Mouse (Mus musculus): ENCODE data around the gene Slc12a3. TPM values are rescaled to one million over a fixed set of nuclear protein-coding genes. Genes with fewer than 3 reads are reported as not detected.

The Slc12a3 gene
- polyA plus RNA-seq, 1 experiment from 2014 or later, result 0.16 TPM

GRCm38 (mm10) chr8:94292626-94293025 lies 36.4 kb upstream of the Slc12a3 start:
- Histone ChIP-seq H3K27ac (ENCODE audit: low read depth, low read length) (peak overlapping the region; percentile 15; the same call in 1 of the 2 replicates), H3K4me2 (replicated peaks; ENCODE audit: low read depth) (no peak overlapping the region), H3K27me3 (replicated peaks; ENCODE audit: control insufficient read depth, insufficient read depth, low read length) (no peaks in the 10 kb centered on the region), H3K4me3 (ENCODE audit: low read depth, low read length) (no peak overlapping the region), H3K9ac (ENCODE audit: low read depth, low read length) (no peak overlapping the region), H3K4me1 (replicated peaks; ENCODE audit: control insufficient read depth, insufficient read depth, low read length) (no peaks in the 10 kb centered on the region), H3K9me3 (ENCODE audit: control insufficient read depth) (no peaks in the 10 kb centered on the region), H3K36me3 (ENCODE audit: control insufficient read depth, insufficient read depth) (peaks cover 5% of the 10 kb centered on the region; the same call in 1 of the 2 replicates)
- WGBS, result 68% methylated on average over 8 of the region's 8 CpGs
- no peak for ATAC-seq
- TF ChIP-seq CTCF (IDR thresholded peaks at IDR 0.05; ENCODE audit: low read depth), result no peak

DNA sequence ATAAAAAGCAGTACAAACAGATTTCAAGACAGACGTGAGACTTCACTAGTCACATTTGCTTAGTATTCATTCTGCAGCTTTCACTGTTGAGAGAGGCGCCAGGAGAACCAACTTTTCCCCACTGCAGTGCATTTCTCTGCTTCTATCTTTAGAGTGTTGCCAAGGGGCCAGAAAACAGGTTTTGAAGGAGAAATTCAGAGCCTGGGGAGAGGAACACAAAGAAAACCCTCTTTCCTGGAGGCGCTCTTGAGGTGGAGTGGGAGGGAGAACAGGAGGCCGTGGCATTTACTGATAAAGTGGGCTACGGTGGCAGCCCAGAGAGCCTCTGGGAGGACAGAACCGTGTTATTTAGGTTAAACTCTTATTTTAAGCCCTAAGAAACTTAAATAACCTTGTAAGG lies 33.3 kb upstream of the Slc12a3 start:
- WGBS, result 80% methylated on average over 6 of the region's 6 CpGs
- Histone ChIP-seq H3K4me3 (ENCODE audit: low read depth, low read length) (no peak overlapping the region), H3K27ac (ENCODE audit: low read depth, low read length) (peak overlapping the region; percentile 69; the same call in 1 of the 2 replicates), H3K9me3 (ENCODE audit: control insufficient read depth) (no peaks in the 10 kb centered on the region), H3K36me3 (ENCODE audit: control insufficient read depth, insufficient read depth) (peaks cover 5% of the 10 kb centered on the region; the same call in 1 of the 2 replicates), H3K4me1 (replicated peaks; ENCODE audit: control insufficient read depth, insufficient read depth, low read length) (no peaks in the 10 kb centered on the region), H3K4me2 (replicated peaks; ENCODE audit: low read depth) (no peak overlapping the region), H3K27me3 (replicated peaks; ENCODE audit: control insufficient read depth, insufficient read depth, low read length) (no peaks in the 10 kb centered on the region), H3K9ac (ENCODE audit: low read depth, low read length) (no peak overlapping the region)
- TF ChIP-seq CTCF (IDR thresholded peaks at IDR 0.05; ENCODE audit: low read depth), result no peak
- ATAC-seq, result no peak

- Histone ChIP-seq H3K4me1 (replicated peaks; ENCODE audit: control insufficient read depth, insufficient read depth, low read length) (no peaks in the 10 kb centered on the region), H3K4me3 (ENCODE audit: low read depth, low read length) (no peak overlapping the region), H3K4me2 (replicated peaks; ENCODE audit: low read depth) (no peak overlapping the region; the same call in 1 of the 2 replicates), H3K9ac (ENCODE audit: low read depth, low read length) (no peak overlapping the region), H3K27ac (ENCODE audit: low read depth, low read length) (peak overlapping the region; percentile 69), H3K36me3 (ENCODE audit: control insufficient read depth, insufficient read depth) (0 out of 2 replicates have a peak, but pooled peaks cover 6% of the 10 kb centered on the region), H3K27me3 (replicated peaks; ENCODE audit: control insufficient read depth, insufficient read depth, low read length) (no peaks in the 10 kb centered on the region), H3K9me3 (ENCODE audit: control insufficient read depth) (no peaks in the 10 kb centered on the region)
- 50% methylated on average over 9 of the region's 9 CpGs for WGBS
- ATAC-seq, result peak; percentile 81
- no peak for TF ChIP-seq CTCF (IDR thresholded peaks at IDR 0.05; ENCODE audit: low read depth)
These were observed 32.5 kb upstream of the Slc12a3 start for GRCm38 (mm10) chr8:94296312-94296991.

- H3K4me1 ChIP-seq (replicated peaks; ENCODE audit: control insufficient read depth, insufficient read depth, low read length), result no peaks in the 10 kb centered on the region
- peak; percentile 37; the same call in 1 of the 2 replicates for ATAC-seq
- H3K4me2 ChIP-seq (replicated peaks; ENCODE audit: low read depth), result peak overlapping the region; percentile 38; the same call in 1 of the 2 replicates
- no peaks in the 10 kb centered on the region for H3K9me3 ChIP-seq (ENCODE audit: control insufficient read depth)
- H3K27ac ChIP-seq (ENCODE audit: low read depth, low read length), result peak overlapping the region; percentile 69
- no peak for TF ChIP-seq CTCF (IDR thresholded peaks at IDR 0.05; ENCODE audit: low read depth)
- peaks cover 13% of the 10 kb centered on the region; the same call in 1 of the 2 replicates for H3K36me3 ChIP-seq (ENCODE audit: control insufficient read depth, insufficient read depth)
- no peak overlapping the region for H3K4me3 ChIP-seq (ENCODE audit: low read depth, low read length)
- no peak overlapping the region for H3K9ac ChIP-seq (ENCODE audit: low read depth, low read length)
- WGBS, result 57% methylated on average over 6 of the region's 6 CpGs
- H3K27me3 ChIP-seq (replicated peaks; ENCODE audit: control insufficient read depth, insufficient read depth, low read length), result no peaks in the 10 kb centered on the region
These were observed 31.9 kb upstream of the Slc12a3 start for GRCm38 (mm10) chr8:94297101-94297500.

DNA sequence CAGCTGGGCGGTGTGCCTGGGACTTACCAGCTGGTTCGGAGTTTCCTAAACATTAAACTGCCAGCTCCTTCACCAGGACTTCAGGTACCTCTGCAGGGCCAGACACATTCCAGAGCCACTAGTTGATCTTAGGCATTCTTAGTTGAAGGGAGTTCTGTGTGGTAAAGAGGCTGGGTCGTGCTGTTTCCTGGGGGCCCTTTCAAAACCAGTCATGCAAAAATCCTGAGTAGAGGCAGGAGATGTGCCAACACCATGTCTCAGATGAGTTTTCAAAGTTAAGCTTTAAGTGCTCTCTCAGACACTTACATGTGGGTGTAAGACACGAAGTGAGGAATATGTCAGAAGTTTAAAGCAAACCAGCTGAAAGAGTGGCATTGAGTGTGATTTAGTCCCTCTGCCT lies 28.2 kb upstream of the Slc12a3 start:
- Histone ChIP-seq H3K4me2 (replicated peaks; ENCODE audit: low read depth) (no peak overlapping the region), H3K4me3 (ENCODE audit: low read depth, low read length) (no peak overlapping the region), H3K4me1 (replicated peaks; ENCODE audit: control insufficient read depth, insufficient read depth, low read length) (no peaks in the 10 kb centered on the region), H3K9ac (ENCODE audit: low read depth, low read length) (no peak overlapping the region), H3K9me3 (ENCODE audit: control insufficient read depth) (no peaks in the 10 kb centered on the region), H3K27me3 (replicated peaks; ENCODE audit: control insufficient read depth, insufficient read depth, low read length) (no peaks in the 10 kb centered on the region), H3K27ac (ENCODE audit: low read depth, low read length) (no peak overlapping the region), H3K36me3 (ENCODE audit: control insufficient read depth, insufficient read depth) (peaks cover 34% of the 10 kb centered on the region)
- no peak for ATAC-seq
- TF ChIP-seq CTCF (IDR thresholded peaks at IDR 0.05; ENCODE audit: low read depth), result no peak
- 71% methylated on average over 4 of the region's 4 CpGs for WGBS

DNA sequence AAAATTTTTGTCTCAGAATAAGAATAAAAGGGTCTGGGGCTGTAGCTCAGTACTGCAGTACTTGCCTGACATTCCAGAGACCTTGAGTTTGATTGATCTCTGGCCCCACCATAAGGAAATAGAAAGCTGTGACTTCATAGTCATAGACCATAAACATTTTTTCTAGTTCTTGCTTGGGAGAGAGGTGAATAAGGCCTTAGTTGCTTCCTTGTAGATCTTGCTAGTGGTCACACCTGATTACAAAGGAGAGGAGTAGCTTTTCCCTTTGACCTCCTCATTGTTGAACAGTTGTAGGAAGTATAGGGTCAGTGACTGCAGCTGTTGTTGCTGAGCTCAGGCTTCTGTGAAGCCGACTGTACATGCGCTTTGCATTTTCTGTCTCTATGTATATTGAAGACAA lies 24.6 kb upstream of the Slc12a3 start:
- no peaks in the 10 kb centered on the region for H3K27me3 ChIP-seq (replicated peaks; ENCODE audit: control insufficient read depth, insufficient read depth, low read length)
- peaks cover 40% of the 10 kb centered on the region for H3K36me3 ChIP-seq (ENCODE audit: control insufficient read depth, insufficient read depth)
- ATAC-seq, result peak; percentile 72
- no peaks in the 10 kb centered on the region for H3K4me1 ChIP-seq (replicated peaks; ENCODE audit: control insufficient read depth, insufficient read depth, low read length)
- H3K4me3 ChIP-seq (ENCODE audit: low read depth, low read length), result no peak overlapping the region
- peak overlapping the region; percentile 69 for H3K27ac ChIP-seq (ENCODE audit: low read depth, low read length)
- no peak overlapping the region for H3K9ac ChIP-seq (ENCODE audit: low read depth, low read length)
- TF ChIP-seq CTCF (IDR thresholded peaks at IDR 0.05; ENCODE audit: low read depth), result no peak
- 43% methylated on average over 2 of the region's 2 CpGs for WGBS
- H3K9me3 ChIP-seq (ENCODE audit: control insufficient read depth), result no peaks in the 10 kb centered on the region
- no peak overlapping the region for H3K4me2 ChIP-seq (replicated peaks; ENCODE audit: low read depth)

Measured in intestine, postnatal 0 days (tissue).